12 mouse cellular contexts compared by ENCODE assay signal in genomic region chr2:157422062-157422655, GRCm38 (mm10). TPM values are rescaled to one million over a fixed set of nuclear protein-coding genes. Genes with fewer than 3 reads are reported as not detected.
DNase-seq lines count a peak whose midpoint lies in the region; ATAC-seq lines count a peak whose summit lies in the region.
"Had no signal": no experiment of that assay in that cellular context is flagged by ENCODE, and none has a peak within 500 bp of the region (broad histone marks: within the 10 kb centered on the region; RNA-seq: fewer than 3 reads in every experiment).

No protein-coding gene starts in this region.

- no peaks in the 10 kb centered on the region for H3K9me3 ChIP-seq in heart, embryonic 10.5 days
- no peaks in the 10 kb centered on the region for H3K9me3 ChIP-seq in liver, embryonic 13.5 days (replicated peaks)
- no peaks in the 10 kb centered on the region for H3K9me3 ChIP-seq in intestine, embryonic 15.5 days
- H3K9me3 ChIP-seq in neural tube, embryonic 15.5 days (replicated peaks): no peaks in the 10 kb centered on the region

- ATAC-seq in liver, embryonic 13.5 days (ENCODE audit: low read depth): no peak
- ATAC-seq in intestine, embryonic 15.5 days: peak; percentile 2; the same call in 1 of the 2 replicates
- ATAC-seq in neural tube, embryonic 15.5 days (ENCODE audit: low FRiP score): no peak

- no peak overlapping the region for H3K4me2 ChIP-seq in liver, embryonic 13.5 days
- H3K4me2 ChIP-seq in intestine, embryonic 15.5 days (replicated peaks): no peak overlapping the region
- H3K4me2 ChIP-seq in neural tube, embryonic 15.5 days: no peak overlapping the region

- no peaks in the 10 kb centered on the region; the same call in none of the 2 replicates for H3K27me3 ChIP-seq in heart, embryonic 10.5 days (ENCODE audit: insufficient read depth, poor library complexity, severe bottlenecking)
- peaks cover 40% of the 10 kb centered on the region for H3K27me3 ChIP-seq in liver, embryonic 13.5 days
- no peaks in the 10 kb centered on the region for H3K27me3 ChIP-seq in intestine, embryonic 15.5 days (replicated peaks)
- H3K27me3 ChIP-seq in neural tube, embryonic 15.5 days (replicated peaks): no peaks in the 10 kb centered on the region
- H3K27me3 ChIP-seq: Patski had no signal

- 69% methylated on average over 11 of the region's 11 CpGs for WGBS in heart, embryonic 10.5 days
- 56% methylated on average over 11 of the region's 11 CpGs for whole genome bisulfite sequencing in liver, embryonic 13.5 days (ENCODE audit: insufficient replicate concordance)
- 53% methylated on average over 11 of the region's 11 CpGs for WGBS in intestine, embryonic 15.5 days
- whole genome bisulfite sequencing in neural tube, embryonic 15.5 days: 70% methylated on average over 11 of the region's 11 CpGs

- intact Hi-C loops in heart, postnatal 14 days (cut with DNase I): no loop called here

- 0 out of 2 replicates have a peak, but pooled peaks cover 4% of the 10 kb centered on the region for H3K36me3 ChIP-seq in heart, embryonic 10.5 days
- no peaks in the 10 kb centered on the region for H3K36me3 ChIP-seq in liver, embryonic 13.5 days
- no peaks in the 10 kb centered on the region for H3K36me3 ChIP-seq in intestine, embryonic 15.5 days
- no peaks in the 10 kb centered on the region for H3K36me3 ChIP-seq in neural tube, embryonic 15.5 days

- H3K27ac ChIP-seq in heart, embryonic 10.5 days: peak overlapping the region; percentile 99; the same call in 1 of the 2 replicates
- peak overlapping the region; percentile 26 for H3K27ac ChIP-seq in liver, embryonic 13.5 days
- H3K27ac ChIP-seq in intestine, embryonic 15.5 days: peak overlapping the region; percentile 96
- H3K27ac ChIP-seq in neural tube, embryonic 15.5 days (replicated peaks): 0 out of 2 replicates have a peak overlapping the region, but pooled peaks have one; percentile 0

- peaks cover 70% of the 10 kb centered on the region for H3K4me1 ChIP-seq in heart, embryonic 10.5 days
- peaks cover 31% of the 10 kb centered on the region for H3K4me1 ChIP-seq in liver, embryonic 13.5 days (replicated peaks)
- peaks cover 67% of the 10 kb centered on the region for H3K4me1 ChIP-seq in intestine, embryonic 15.5 days (replicated peaks)
- peaks cover 54% of the 10 kb centered on the region for H3K4me1 ChIP-seq in neural tube, embryonic 15.5 days

- H3K4me3 ChIP-seq in heart, embryonic 10.5 days: no peak overlapping the region
- H3K4me3 ChIP-seq in liver, embryonic 13.5 days (replicated peaks): no peak overlapping the region
- no peak overlapping the region for H3K4me3 ChIP-seq in intestine, embryonic 15.5 days (replicated peaks)
- H3K4me3 ChIP-seq in neural tube, embryonic 15.5 days (replicated peaks): no peak overlapping the region

- DNase-seq in heart, embryonic 10.5 days (ENCODE audit: low spot score): no peak
- no peak for DNase-seq in heart, postnatal 14 days
- no peak for DNase-seq in liver, embryonic 13.5 days
- DNase-seq in liver: no peak
- DNase-seq in urinary bladder, adult 2 months (ENCODE audit: low spot score): no peak
- DNase-seq in adrenal gland, adult (ENCODE audit: inconsistent age in 2 of 2, low spot score in 1 of 2): no peak
- DNase-seq: adrenal gland, postnatal 25 days; cerebellum, adult 2 months; spleen, adult 18-20 months had no signal

- no peak overlapping the region for H3K9ac ChIP-seq in liver, embryonic 13.5 days
- H3K9ac ChIP-seq in intestine, embryonic 15.5 days: no peak overlapping the region
- H3K9ac ChIP-seq in neural tube, embryonic 15.5 days (replicated peaks): no peak overlapping the region

RNA-seq across cellular contexts. Expression of gene Src, which starts 3.9 kb away (rescaled TPM):
- polyA plus RNA-seq in heart, embryonic 10.5 days (2016; fragmentation: Nextera tagmentation; extraction: Ambion mirVana): 9.3 and 12.7 TPM in 2 replicates
- total RNA-seq in heart, postnatal 14 days (2021): 1 to 10 TPM; 5.5 to 6.9 TPM
- 2.0 TPM in 2 replicates for polyA plus RNA-seq in liver, embryonic 13.5 days (2015; fragmentation: Nextera tagmentation; extraction: Ambion mirVana)
- polyA plus RNA-seq in intestine, embryonic 15.5 days (2015; fragmentation: Nextera tagmentation; extraction: Ambion mirVana): 18.1 and 19.4 TPM in 2 replicates
- 25.4 and 33.0 TPM in 2 replicates for polyA plus RNA-seq in neural tube, embryonic 15.5 days (2015; fragmentation: Nextera tagmentation; extraction: Ambion mirVana)
- 63.4 and 72.7 TPM in 2 replicates for polyA plus RNA-seq in urinary bladder, adult 2 months (2012; rRNA removed)

RNA-seq across cellular contexts. Expression of gene Manbal, which starts 54.8 kb away (rescaled TPM):
- polyA plus RNA-seq in heart, embryonic 10.5 days (2016; fragmentation: Nextera tagmentation; extraction: Ambion mirVana): 63.2 and 68.2 TPM in 2 replicates
- 10 to 100 TPM; 20.7 to 23.3 TPM for total RNA-seq in heart, postnatal 14 days (2021)
- polyA plus RNA-seq in liver, embryonic 13.5 days (2015; fragmentation: Nextera tagmentation; extraction: Ambion mirVana): 25.4 and 25.6 TPM in 2 replicates
- 68.4 and 73.7 TPM in 2 replicates for polyA plus RNA-seq in intestine, embryonic 15.5 days (2015; fragmentation: Nextera tagmentation; extraction: Ambion mirVana)
- 110 and 112 TPM in 2 replicates for polyA plus RNA-seq in neural tube, embryonic 15.5 days (2015; fragmentation: Nextera tagmentation; extraction: Ambion mirVana)
- 115 and 117 TPM in 2 replicates for polyA plus RNA-seq in urinary bladder, adult 2 months (2012; rRNA removed)

Comparison
In these comparisons a context has a peak if more than half of its experiments do, and no peak if none do; other contexts are left out.
1. H3K27ac ChIP-seq: peak in every context shown above with its lines; median percentile 99 in heart, embryonic 10.5 days; 96 in intestine, embryonic 15.5 days; 26 in liver, embryonic 13.5 days; 0 in neural tube, embryonic 15.5 days.